In genomic region chr8:26706048-26706767, GRCm38 (mm10) we compare ENCODE assay signal across 26 mouse cellular contexts.
DNase-seq lines count a peak whose midpoint lies in the region; ATAC-seq and TF ChIP-seq lines count a peak whose summit lies in the region.
"Had no signal": no experiment of that assay in that cellular context is flagged by ENCODE, and none has a peak within 500 bp of the region (broad histone marks: within the 10 kb centered on the region; RNA-seq: fewer than 3 reads in every experiment).

No protein-coding gene starts in this region.

- H3K27ac ChIP-seq in hindbrain, embryonic 12.5 days, result no peak overlapping the region
- no peak overlapping the region for H3K27ac ChIP-seq in hindbrain, postnatal 0 days
- no peak overlapping the region for H3K27ac ChIP-seq in neural tube, embryonic 12.5 days
- no peak overlapping the region for H3K27ac ChIP-seq in neural tube, embryonic 14.5 days (ENCODE audit: low read depth, low read length)
- no peak overlapping the region for H3K27ac ChIP-seq in heart, embryonic 11.5 days (ENCODE audit: low read depth, low read length)
- H3K27ac ChIP-seq: embryonic facial prominence, embryonic 13.5 days; forebrain, embryonic 12.5 days; limb, embryonic 12.5 days; midbrain, embryonic 12.5 days; stomach, embryonic 15.5 days had no signal

- H3K4me2 ChIP-seq in hindbrain, embryonic 12.5 days (replicated peaks), result no peak overlapping the region
- H3K4me2 ChIP-seq in hindbrain, postnatal 0 days (ENCODE audit: low read depth, low read length), result no peak overlapping the region
- H3K4me2 ChIP-seq in neural tube, embryonic 12.5 days (replicated peaks), result no peak overlapping the region
- no peak overlapping the region for H3K4me2 ChIP-seq in neural tube, embryonic 14.5 days (ENCODE audit: low read depth, low read length)
- H3K4me2 ChIP-seq in heart, embryonic 11.5 days, result no peak overlapping the region
- H3K4me2 ChIP-seq: embryonic facial prominence, embryonic 13.5 days; forebrain, embryonic 12.5 days; limb, embryonic 12.5 days; liver, embryonic 11.5 days; midbrain, embryonic 12.5 days; stomach, embryonic 15.5 days had no signal

- H3K27me3 ChIP-seq in hindbrain, embryonic 12.5 days, result peaks cover 6% of the 10 kb centered on the region; the same call in 1 of the 2 replicates
- H3K27me3 ChIP-seq in hindbrain, postnatal 0 days (ENCODE audit: insufficient read depth, low read length), result no peaks in the 10 kb centered on the region
- H3K27me3 ChIP-seq in neural tube, embryonic 12.5 days (replicated peaks), result peaks cover 3% of the 10 kb centered on the region; the same call in 1 of the 2 replicates
- no peaks in the 10 kb centered on the region for H3K27me3 ChIP-seq in neural tube, embryonic 14.5 days (ENCODE audit: control insufficient read depth, insufficient read depth, low read length)
- no peaks in the 10 kb centered on the region; the same call in 1 of the 2 replicates for H3K27me3 ChIP-seq in heart, embryonic 11.5 days (ENCODE audit: control insufficient read depth, insufficient read depth, low read length)
- H3K27me3 ChIP-seq: embryonic facial prominence, embryonic 13.5 days; midbrain, embryonic 12.5 days; stomach, embryonic 15.5 days had no signal

- no peak overlapping the region for H3K9ac ChIP-seq in hindbrain, embryonic 12.5 days
- no peak overlapping the region for H3K9ac ChIP-seq in hindbrain, postnatal 0 days (replicated peaks; ENCODE audit: low read length)
- H3K9ac ChIP-seq in neural tube, embryonic 12.5 days, result no peak overlapping the region
- H3K9ac ChIP-seq in neural tube, embryonic 14.5 days (replicated peaks; ENCODE audit: low read depth, low read length), result no peak overlapping the region
- H3K9ac ChIP-seq in heart, embryonic 11.5 days (ENCODE audit: low read depth, low read length), result no peak overlapping the region
- H3K9ac ChIP-seq: embryonic facial prominence, embryonic 13.5 days; forebrain, embryonic 12.5 days; limb, embryonic 12.5 days; liver, postnatal 0 days; midbrain, embryonic 12.5 days; stomach, embryonic 15.5 days had no signal

- no peaks in the 10 kb centered on the region for H3K36me3 ChIP-seq in hindbrain, embryonic 12.5 days
- no peaks in the 10 kb centered on the region for H3K36me3 ChIP-seq in hindbrain, postnatal 0 days (ENCODE audit: insufficient read depth, low read length)
- no peaks in the 10 kb centered on the region for H3K36me3 ChIP-seq in neural tube, embryonic 12.5 days
- H3K36me3 ChIP-seq in neural tube, embryonic 14.5 days (ENCODE audit: control insufficient read depth, insufficient read depth, low read length), result no peaks in the 10 kb centered on the region
- H3K36me3 ChIP-seq in heart, embryonic 11.5 days (ENCODE audit: control insufficient read depth, insufficient read depth, low read length), result no peaks in the 10 kb centered on the region
- H3K36me3 ChIP-seq: embryonic facial prominence, embryonic 13.5 days; forebrain, embryonic 12.5 days; G1E; limb, embryonic 12.5 days; midbrain, embryonic 12.5 days; stomach, embryonic 15.5 days had no signal

- 60% methylated on average over 9 of the region's 9 CpGs for WGBS in hindbrain, embryonic 12.5 days
- 53% methylated on average over 9 of the region's 9 CpGs for whole genome bisulfite sequencing in hindbrain, postnatal 0 days
- WGBS in neural tube, embryonic 12.5 days, result 38% methylated on average over 9 of the region's 9 CpGs
- WGBS in neural tube, embryonic 14.5 days, result 30% methylated on average over 9 of the region's 9 CpGs
- 65% methylated on average over 9 of the region's 9 CpGs for whole genome bisulfite sequencing in heart, embryonic 11.5 days (ENCODE audit: insufficient replicate concordance)

- no peak for TF ChIP-seq CTCF in hindbrain, postnatal 0 days (IDR thresholded peaks at IDR 0.05; ENCODE audit: low read depth)

- ATAC-seq in hindbrain, embryonic 12.5 days (ENCODE audit: low FRiP score), result peak; percentile 73
- no peak for ATAC-seq in hindbrain, postnatal 0 days
- peak; percentile 56; the same call in 1 of the 2 replicates for ATAC-seq in neural tube, embryonic 12.5 days (ENCODE audit: low FRiP score, low read depth)
- ATAC-seq in inflammation-experienced regulatory T-cells, adult 6 months, result peak; percentile 81
- peak; percentile 58 for ATAC-seq in neural tube, embryonic 14.5 days (ENCODE audit: low read depth)
- ATAC-seq in heart, embryonic 11.5 days (replicated peaks; ENCODE audit: insufficient number of reproducible peaks, low FRiP score, low TSS enrichment), result no peak
- ATAC-seq: liver, postnatal 0 days had no signal

- no peak for DNase-seq in hindbrain, postnatal 0 days (ENCODE audit: low spot score)
- DNase-seq in neural tube, embryonic 10.5 days (ENCODE audit: extremely low spot score, low spot score), result no peak
- DNase-seq in left cerebral cortex, adult 9 months (ENCODE audit: low spot score in 2 of 2), result no peak
- DNase-seq: adrenal gland, postnatal 10 days; cerebellum, adult 18-20 months; cerebellum, postnatal 14 days; kidney, postnatal 36 days; layer of hippocampus, postnatal 36 days; liver, postnatal 0 days; lung, postnatal 10 days; right cerebral cortex, adult 18-20 months; right cerebral cortex, postnatal 4 days; thymus, postnatal 36 days had no signal

- H3K4me3 ChIP-seq in hindbrain, embryonic 12.5 days, result no peak overlapping the region
- H3K4me3 ChIP-seq in hindbrain, postnatal 0 days (ENCODE audit: low read length), result no peak overlapping the region
- no peak overlapping the region for H3K4me3 ChIP-seq in neural tube, embryonic 12.5 days
- H3K4me3 ChIP-seq in neural tube, embryonic 14.5 days (ENCODE audit: low read depth, low read length), result no peak overlapping the region
- H3K4me3 ChIP-seq in heart, embryonic 11.5 days (ENCODE audit: low read depth, low read length), result no peak overlapping the region
- H3K4me3 ChIP-seq: embryonic facial prominence, embryonic 13.5 days; erythroblast, embryonic 14.5 days; forebrain, embryonic 12.5 days; limb, embryonic 12.5 days; midbrain, embryonic 12.5 days; stomach, embryonic 15.5 days had no signal

- 0 out of 2 replicates have a peak, but pooled peaks cover 4% of the 10 kb centered on the region for H3K4me1 ChIP-seq in hindbrain, embryonic 12.5 days
- no peaks in the 10 kb centered on the region for H3K4me1 ChIP-seq in hindbrain, postnatal 0 days (ENCODE audit: insufficient read depth, low read length)
- H3K4me1 ChIP-seq in neural tube, embryonic 12.5 days, result 0 out of 2 replicates have a peak, but pooled peaks cover 5% of the 10 kb centered on the region
- H3K4me1 ChIP-seq in neural tube, embryonic 14.5 days (ENCODE audit: control insufficient read depth, insufficient read depth, low read length), result no peaks in the 10 kb centered on the region
- H3K4me1 ChIP-seq in heart, embryonic 11.5 days (ENCODE audit: control insufficient read depth, insufficient read depth, low read length), result 0 out of 2 replicates have a peak, but pooled peaks cover 4% of the 10 kb centered on the region
- H3K4me1 ChIP-seq: midbrain, embryonic 12.5 days; stomach, embryonic 15.5 days had no signal

- H3K9me3 ChIP-seq in hindbrain, embryonic 12.5 days (replicated peaks), result no peaks in the 10 kb centered on the region
- H3K9me3 ChIP-seq in hindbrain, postnatal 0 days (ENCODE audit: low read length), result no peaks in the 10 kb centered on the region
- H3K9me3 ChIP-seq in neural tube, embryonic 12.5 days, result no peaks in the 10 kb centered on the region
- no peaks in the 10 kb centered on the region for H3K9me3 ChIP-seq in neural tube, embryonic 14.5 days (ENCODE audit: control insufficient read depth, low read length)
- no peaks in the 10 kb centered on the region for H3K9me3 ChIP-seq in heart, embryonic 11.5 days (replicated peaks; ENCODE audit: control insufficient read depth, low read length)
- H3K9me3 ChIP-seq: embryonic facial prominence, embryonic 13.5 days; forebrain, embryonic 12.5 days; G1E; limb, embryonic 12.5 days; midbrain, embryonic 12.5 days; stomach, embryonic 15.5 days had no signal

Comparison
In these comparisons a context has a peak if more than half of its experiments do, and no peak if none do; other contexts are left out.
1. ATAC-seq: peak in hindbrain, embryonic 12.5 days (single experiment), neural tube, embryonic 12.5 days (single experiment), inflammation-experienced regulatory T-cells, adult 6 months (single experiment) and neural tube, embryonic 14.5 days (single experiment); none in hindbrain, postnatal 0 days (single experiment) and heart, embryonic 11.5 days (single experiment).